Mouse (Mus musculus): ENCODE measurements at regions not wholly inside any gene's neighbourhood (a gene's known extent, or its start where the extent isn't known, plus 50 kb on each side); places are given as distances from the start of the nearest gene placed in this dataset.

DNA sequence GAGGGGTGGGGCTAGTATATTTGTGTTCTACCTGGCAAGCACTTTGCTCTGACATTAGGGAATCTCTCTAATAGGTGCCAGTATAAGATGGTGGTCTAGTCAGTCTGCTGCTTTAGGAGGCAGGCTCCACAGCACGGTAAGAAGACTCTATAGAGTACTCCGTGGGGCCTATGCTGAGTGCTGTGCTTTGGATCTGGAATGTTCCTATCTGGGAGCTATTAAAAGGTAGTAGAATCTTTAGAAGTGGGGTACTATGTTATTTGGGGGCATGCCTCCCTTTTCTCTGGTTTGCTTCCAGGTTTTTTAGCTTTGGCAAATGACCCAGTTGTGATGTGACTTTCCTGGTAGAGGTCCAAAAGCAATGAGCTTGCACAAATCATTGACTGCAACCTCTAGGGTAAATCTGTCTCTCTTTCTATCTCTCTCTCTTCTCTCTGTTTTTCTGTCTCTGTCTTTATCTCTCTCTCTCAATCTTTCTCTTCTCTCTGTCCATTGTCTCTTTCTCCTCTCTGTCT lies 208.6 kb upstream of the Camk1g start:
- no peak for DNase-seq (ENCODE audit: low spot score in 2 of 2)

DNA sequence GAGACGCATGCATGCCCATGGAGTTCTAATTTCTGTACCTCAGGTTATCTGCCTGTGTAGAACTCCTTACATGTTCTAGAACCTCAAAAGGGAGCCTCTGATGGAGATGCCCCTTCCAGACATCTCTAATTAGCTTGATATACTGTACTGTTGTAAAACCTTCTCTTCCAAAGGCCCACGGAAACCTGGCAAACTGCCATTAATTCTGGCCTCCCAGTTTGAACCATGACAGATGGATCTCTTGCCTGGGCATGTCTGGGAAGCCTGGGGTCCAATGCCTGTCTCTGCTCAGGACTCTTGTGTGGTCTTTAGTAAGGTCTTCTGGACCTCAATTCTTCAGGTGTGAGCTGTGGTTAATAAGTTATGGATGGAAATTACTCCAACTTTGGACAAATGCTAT lies 207.7 kb upstream of the Camk1g start:
- DNase-seq (ENCODE audit: low spot score in 2 of 2) = no peak

DNA sequence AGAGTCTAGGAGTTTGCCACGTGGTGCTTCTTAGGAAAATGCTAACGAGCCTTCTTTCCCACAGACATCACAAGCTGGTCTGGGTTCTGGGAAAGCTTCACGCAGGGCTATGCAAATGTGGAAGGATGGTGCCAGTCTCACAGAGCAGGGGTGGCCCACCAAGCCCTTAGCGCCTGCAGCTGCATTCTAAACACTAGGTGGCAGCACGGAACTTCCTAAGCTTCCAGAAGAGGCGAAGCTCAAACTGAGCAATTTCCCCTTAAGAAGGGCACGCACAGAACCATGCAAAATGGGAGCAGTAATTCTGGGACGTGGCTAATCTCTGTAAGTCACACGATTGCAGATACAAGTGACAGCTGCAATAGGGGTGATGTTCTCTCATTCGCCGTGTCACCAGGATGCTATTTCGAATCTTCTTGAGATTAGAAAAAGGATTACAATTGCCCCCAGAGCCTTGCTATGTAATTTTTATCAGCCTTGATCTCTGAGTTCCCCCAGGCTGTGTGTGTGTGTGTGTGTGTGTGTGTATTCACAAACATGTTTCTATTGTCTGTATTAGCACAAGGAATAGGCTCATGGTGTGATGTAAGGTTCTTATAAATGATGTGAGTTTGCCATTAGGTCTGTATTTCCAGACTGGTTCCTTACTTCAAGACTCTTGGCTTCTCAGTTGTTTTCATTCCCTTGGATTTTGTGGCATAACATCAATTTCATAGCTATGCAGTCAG lies 206.1 kb upstream of the Camk1g start:
- DNase-seq (ENCODE audit: low spot score in 2 of 2) = peak; percentile 27 to 72

DNA sequence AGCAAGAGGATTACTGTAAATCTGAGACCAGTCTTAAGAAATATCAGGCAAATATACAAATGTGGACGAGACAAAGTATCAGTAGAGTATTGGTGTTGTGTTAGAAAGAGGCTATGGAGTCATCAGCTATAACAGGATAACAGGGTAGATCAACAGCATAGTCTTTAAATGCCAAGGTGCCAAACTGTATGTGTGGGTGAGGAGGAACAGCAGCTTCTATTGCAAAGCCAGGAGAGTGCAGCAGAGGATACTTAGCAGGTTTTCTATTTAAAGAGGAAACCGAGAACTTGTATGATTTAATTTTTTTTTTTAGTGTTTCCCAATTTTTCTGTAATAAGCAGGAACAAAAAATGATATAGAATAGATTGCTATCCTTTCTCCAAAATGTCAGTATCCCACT lies 202.7 kb upstream of the Camk1g start:
- DNase-seq (ENCODE audit: low spot score in 2 of 2) = no peak

DNA sequence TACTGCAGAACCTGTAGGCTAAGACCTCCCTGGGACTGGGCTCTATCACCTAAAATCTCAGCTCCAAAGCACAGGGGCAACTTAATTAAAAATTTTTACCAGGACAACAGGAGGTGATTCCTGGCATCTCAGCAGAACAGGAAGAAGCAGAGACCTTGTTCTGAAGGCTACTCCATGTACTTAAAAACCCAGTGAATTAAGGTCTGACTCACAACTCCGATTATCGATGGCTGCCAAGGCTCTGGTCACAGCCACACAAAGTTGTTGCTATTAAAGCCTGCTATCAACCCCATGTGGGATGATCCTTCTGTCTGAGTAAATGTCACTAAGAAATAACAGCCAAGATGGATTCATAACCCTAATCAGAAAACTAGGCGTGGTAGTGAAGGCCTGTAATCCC lies 202.3 kb upstream of the Camk1g start:
- no peak for DNase-seq (ENCODE audit: low spot score in 2 of 2)

- no peak for DNase-seq (ENCODE audit: low spot score in 2 of 2)
Observed at GRCm38 (mm10) chr1:193571088-193571487, 201.0 kb upstream of the Camk1g start.

- no peak for DNase-seq (ENCODE audit: low spot score in 2 of 2)
Observed at GRCm38 (mm10) chr1:193568586-193569174, 198.6 kb upstream of the Camk1g start.

GRCm38 (mm10) chr1:193567217-193567616 lies 197.1 kb upstream of the Camk1g start:
- no peak for DNase-seq (ENCODE audit: low spot score in 2 of 2)

GRCm38 (mm10) chr1:193564225-193564624 lies 194.1 kb upstream of the Camk1g start:
- DNase-seq (ENCODE audit: low spot score in 2 of 2) = no peak

GRCm38 (mm10) chr1:193562242-193562641 lies 192.1 kb upstream of the Camk1g start:
- DNase-seq (ENCODE audit: low spot score in 2 of 2) = no peak

DNA sequence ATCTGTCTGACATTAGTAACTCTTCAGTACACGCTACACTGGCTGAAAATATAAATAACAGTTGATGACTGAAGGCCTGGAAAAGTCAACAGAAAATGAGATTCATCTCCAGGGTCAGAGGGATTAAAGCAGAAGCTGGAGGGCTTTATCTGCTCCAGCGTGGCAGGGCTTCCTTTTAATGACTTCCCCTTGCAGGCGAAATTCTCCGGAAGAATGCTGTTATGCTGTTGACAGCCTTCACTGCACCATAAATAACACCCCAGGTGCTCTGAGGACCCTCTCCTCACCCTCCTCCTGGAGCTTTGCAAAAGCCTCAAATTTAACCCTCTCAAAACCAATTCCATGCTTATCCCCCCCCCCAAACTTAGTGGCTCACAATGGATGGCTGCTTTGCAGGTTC lies 188.0 kb upstream of the Camk1g start:
- DNase-seq (ENCODE audit: low spot score in 2 of 2) = no peak

DNA sequence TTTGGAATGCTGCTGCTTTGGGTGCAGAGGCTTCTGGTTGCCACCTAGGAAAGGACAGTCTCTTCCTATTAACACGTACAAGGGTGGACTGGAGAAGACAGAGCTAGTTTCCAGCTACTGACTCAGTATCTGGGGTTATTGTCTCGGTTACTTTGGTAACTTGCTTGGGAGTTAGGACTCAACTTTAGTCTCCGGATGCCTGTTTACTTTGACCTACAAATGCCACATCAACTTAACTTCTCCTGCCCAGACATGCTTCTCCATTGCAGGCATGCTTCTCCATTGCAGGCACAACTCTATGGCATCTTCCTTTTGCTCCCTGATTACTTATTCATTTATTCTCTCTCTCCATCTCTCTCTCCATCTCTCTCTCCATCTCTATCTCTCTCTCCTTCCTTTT lies 184.6 kb upstream of the Camk1g start:
- no peak for DNase-seq (ENCODE audit: low spot score in 2 of 2)

DNA sequence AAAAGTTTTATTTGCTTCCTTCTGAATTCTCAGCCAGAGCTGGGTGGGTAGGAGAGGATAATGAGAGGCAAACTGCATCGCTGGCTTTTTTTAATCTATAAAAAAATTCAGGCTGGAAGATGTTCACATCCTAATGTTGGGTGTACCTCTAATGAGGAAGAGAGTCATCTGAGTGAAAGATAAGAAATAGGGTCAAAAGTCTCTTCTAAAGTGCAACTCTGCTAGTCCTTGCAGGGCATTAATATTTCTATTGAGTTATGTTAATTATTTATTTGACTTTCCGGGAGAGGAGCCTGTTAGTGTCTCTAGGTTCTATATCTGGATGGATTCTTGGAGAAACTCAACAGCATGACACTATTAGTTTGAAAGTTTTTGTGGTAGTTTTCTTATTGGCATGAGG lies 182.2 kb upstream of the Camk1g start:
- DNase-seq (ENCODE audit: low spot score in 2 of 2) = no peak

DNA sequence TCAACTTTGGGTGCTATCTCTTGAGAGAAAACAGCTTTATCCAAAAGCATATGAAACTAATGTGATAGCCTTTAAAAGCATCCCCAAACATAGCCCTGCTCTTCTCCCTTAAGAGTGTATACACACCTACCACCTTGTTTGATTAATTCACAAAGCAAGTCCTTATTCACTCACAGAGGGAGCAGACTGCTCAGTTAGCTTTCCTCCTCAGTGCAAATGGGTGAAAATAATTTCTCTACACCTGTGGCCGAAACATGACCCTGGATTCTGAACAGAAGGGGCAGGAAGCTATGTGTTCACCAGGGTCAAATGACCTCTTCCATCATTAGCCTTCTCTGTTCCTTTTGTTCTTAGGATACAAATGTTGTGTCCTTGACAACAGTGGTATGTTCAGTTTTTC lies 181.2 kb upstream of the Camk1g start:
- no peak for DNase-seq (ENCODE audit: low spot score in 2 of 2)

- no peak for DNase-seq (ENCODE audit: low spot score in 2 of 2)
Observed at GRCm38 (mm10) chr1:193550761-193551160, 180.7 kb upstream of the Camk1g start.

DNA sequence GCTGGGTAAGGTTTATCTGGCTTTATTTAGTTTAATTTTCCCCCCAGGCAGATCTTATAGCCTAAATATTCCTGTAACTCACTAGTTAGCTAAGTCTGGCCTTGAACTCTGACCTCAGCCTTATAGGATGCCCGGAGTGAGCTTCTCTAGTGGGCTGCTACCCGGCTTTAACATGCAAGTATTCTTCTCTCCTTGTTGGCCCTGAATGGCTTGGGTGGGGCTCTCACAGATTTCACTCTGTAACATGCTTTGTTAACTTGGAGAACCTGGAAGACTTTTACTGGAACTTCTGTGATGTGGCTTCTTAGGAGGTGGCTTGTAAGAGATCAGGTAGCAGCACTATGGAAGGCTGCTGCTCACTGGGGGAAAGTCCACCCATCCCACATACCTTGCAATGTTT lies 177.3 kb upstream of the Camk1g start:
- DNase-seq (ENCODE audit: low spot score in 2 of 2) = no peak

GRCm38 (mm10) chr1:193546044-193546432 lies 175.9 kb upstream of the Camk1g start:
- no peak for DNase-seq (ENCODE audit: low spot score in 2 of 2)

DNA sequence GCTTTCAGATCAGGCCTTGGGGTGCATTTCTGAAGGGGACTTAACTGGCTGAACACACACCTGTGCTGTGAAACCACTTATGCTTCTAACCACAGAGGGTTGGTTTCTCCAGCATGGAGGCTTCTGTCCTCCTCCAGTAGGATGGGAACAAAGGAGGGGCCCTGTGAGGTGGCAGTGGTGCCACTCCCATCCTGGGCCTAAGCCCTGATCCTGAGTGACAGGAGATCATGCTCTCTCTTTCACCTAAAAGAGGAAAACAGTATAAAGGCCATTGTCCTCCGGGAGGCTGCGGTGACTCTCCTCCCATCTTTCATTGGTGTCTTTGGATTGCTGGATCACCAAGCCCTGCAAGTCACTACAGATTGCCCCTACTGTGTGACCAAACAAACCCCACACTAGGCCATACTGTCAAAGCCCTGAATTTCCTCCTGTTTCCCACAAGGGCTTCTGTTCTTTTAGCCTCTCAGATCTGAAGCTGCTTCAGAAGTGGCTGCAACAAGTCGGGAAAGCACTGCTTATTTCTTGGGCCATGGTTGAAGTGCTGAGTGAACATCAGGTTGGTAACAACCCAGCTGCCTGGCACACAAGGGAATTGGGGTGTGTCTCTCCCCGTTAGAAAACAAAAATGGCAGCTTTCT lies 175.4 kb upstream of the Camk1g start:
- DNase-seq (ENCODE audit: low spot score in 2 of 2) = no peak

- DNase-seq (ENCODE audit: low spot score in 2 of 2) = no peak
Observed at GRCm38 (mm10) chr1:193544804-193545203, 174.7 kb upstream of the Camk1g start.

DNA sequence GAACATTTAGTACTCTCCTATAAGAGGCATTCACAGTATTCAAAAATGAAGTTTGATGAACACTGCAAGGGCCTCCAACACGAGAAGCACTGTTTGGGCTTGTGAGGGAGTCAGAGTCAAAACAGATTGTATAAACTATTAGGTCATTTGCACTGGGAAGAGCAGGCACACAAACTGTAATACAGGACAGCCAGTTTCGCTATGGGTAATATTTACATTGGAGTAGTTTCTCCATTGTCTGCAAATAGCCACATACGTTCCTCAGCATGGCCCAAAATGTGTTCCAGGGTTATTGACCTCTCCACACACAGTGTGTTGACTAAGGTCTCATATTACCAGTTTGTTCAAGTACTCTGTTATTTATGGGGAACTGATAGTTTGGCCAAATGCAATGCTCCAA lies 173.7 kb upstream of the Camk1g start:
- DNase-seq (ENCODE audit: low spot score in 2 of 2) = no peak

GRCm38 (mm10) chr1:193543284-193543683 lies 173.2 kb upstream of the Camk1g start:
- DNase-seq (ENCODE audit: low spot score in 2 of 2) = no peak

- peak; percentile 34 for DNase-seq (ENCODE audit: low spot score in 2 of 2)
Observed at GRCm38 (mm10) chr1:193541934-193542580, 172.0 kb upstream of the Camk1g start.

DNA sequence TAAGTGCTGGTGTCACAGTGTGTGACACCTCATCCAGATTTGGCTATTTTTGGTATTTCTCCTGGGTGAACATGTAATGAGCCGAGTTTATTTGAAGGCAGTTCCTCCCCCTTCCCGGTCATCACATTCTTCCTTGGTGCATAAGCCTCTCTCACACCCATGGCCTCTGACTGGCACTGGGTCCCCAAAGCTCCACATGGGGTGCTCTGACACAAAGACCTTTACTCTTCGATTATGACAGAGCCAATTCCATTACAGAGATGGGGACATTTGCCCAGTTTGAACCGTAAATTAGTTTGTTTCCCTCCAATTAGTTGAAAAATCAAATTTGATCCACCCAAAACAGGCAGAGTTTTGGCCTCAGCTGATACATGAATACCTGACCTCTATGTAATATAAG lies 171.2 kb upstream of the Camk1g start:
- DNase-seq (ENCODE audit: low spot score in 2 of 2) = no peak
